Mouse (Mus musculus) forebrain, postnatal 0 days (tissue): ENCODE measurements at regions not wholly inside any gene's neighbourhood (a gene's known extent, or its start where the extent isn't known, plus 50 kb on each side); places are given as distances from the start of the nearest gene placed in this dataset.
A peak's percentile ranks its signal among the peaks of the same experiment; 100 is the strongest.

Experiments used
- ATAC-seq: fragments of 200-750 bp; cut with Nextera tagmentation; 2 replicates; pipeline ENCODE4 v1.8.0; 2017; ENCODE audit warnings: mild to moderate bottlenecking, moderate library complexity
- DNase-seq: peaks from one replicate; pipeline ENCODE4 v3.0.0-alpha.2; 2015
- H3K27ac ChIP-seq: fragments of 300-500 bp; sonication (generic); 2 replicates; pipeline ENCODE4 v1.5.1; 2014; ENCODE audit warnings: low read depth, mild to moderate bottlenecking, antibody characterized with exemption, low read length, moderate library complexity, mixed read lengths
- H3K27me3 ChIP-seq: fragments of 300-500 bp; sonication (generic); 2 replicates; pipeline ENCODE4 v1.6.1; 2014; ENCODE audit warnings: mild to moderate bottlenecking, low read length, mixed read lengths; ENCODE audit not compliant: insufficient read depth
- H3K36me3 ChIP-seq: fragments of 300-500 bp; sonication (generic); 2 replicates; pipeline ENCODE4 v1.6.1; 2014; ENCODE audit warnings: mild to moderate bottlenecking, moderate library complexity; ENCODE audit not compliant: insufficient read depth
- H3K4me1 ChIP-seq: fragments of 300-500 bp; sonication (generic); 2 replicates; pipeline ENCODE4 v1.6.1; 2014; ENCODE audit warnings: antibody characterized with exemption; ENCODE audit not compliant: insufficient read depth
- H3K4me2 ChIP-seq: fragments of 300-500 bp; sonication (generic); 2 replicates; pipeline ENCODE4 v1.6.1; 2014; ENCODE audit warnings: low read depth, mild to moderate bottlenecking, moderate library complexity
- H3K4me3 ChIP-seq: fragments of 300-500 bp; sonication (generic); 2 replicates; pipeline ENCODE4 v1.5.1; 2014; ENCODE audit warnings: low read depth, low read length, mixed read lengths
- H3K9ac ChIP-seq: fragments of 300-500 bp; sonication (generic); 2 replicates; pipeline ENCODE4 v1.6.1; 2014; ENCODE audit warnings: mild to moderate bottlenecking
- H3K9me3 ChIP-seq: fragments of 300-500 bp; sonication (generic); 2 replicates; pipeline ENCODE4 v1.6.1; 2016; ENCODE audit warnings: low read length
- CTCF ChIP-seq: sonication (generic); IDR thresholded peaks from 2 replicates; pipeline ENCODE4 v1.5.1; 2016; ENCODE audit warnings: antibody characterized with exemption, control low read depth, low read depth
- WGBS: fragments of 180-500 bp; shearing (Covaris S2); extraction: QIAGEN DNeasy Blood & Tissue Kit; methylation state at CpG from one replicate; pipeline ENCODE4 v1.1.7; 2014; 5-methylcytosine and 5-hydroxymethylcytosine counted together

DNA sequence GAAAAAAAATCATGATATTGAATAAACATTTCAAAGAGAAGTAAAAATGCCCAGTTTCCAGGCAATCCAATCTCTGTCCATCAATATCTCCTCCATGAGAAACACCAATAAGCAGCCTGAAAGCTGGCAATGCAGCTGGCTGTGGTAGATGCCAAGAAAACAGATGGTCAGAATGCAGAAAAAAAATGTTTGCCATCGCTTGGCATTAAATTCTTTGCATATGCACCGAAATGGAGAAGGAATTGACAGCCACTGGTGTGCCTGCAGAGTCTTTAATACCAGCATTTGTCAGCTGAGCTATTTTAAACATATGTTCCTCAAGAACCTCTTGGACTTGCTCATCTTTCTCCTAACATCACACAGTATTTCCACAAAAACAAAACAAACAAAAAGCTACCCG is 256.2 kb downstream of the Akain1 start:
- no peaks in the 10 kb centered on the region for H3K27me3 ChIP-seq
- 39% methylated on average over 3 of the region's 3 CpGs for WGBS
- ATAC-seq (peak; percentile 47), DNase-seq (peak; percentile 74)
- no peak overlapping the region for H3K4me2 ChIP-seq
- H3K4me3 ChIP-seq = no peak overlapping the region
- no peaks in the 10 kb centered on the region for H3K9me3 ChIP-seq
- peak overlapping the region; percentile 64; the same call in 1 of the 2 replicates for H3K27ac ChIP-seq
- TF ChIP-seq CTCF = no peak
- no peaks in the 10 kb centered on the region; the same call in 1 of the 2 replicates for H3K4me1 ChIP-seq
- no peaks in the 10 kb centered on the region for H3K36me3 ChIP-seq
- no peak overlapping the region for H3K9ac ChIP-seq

DNA sequence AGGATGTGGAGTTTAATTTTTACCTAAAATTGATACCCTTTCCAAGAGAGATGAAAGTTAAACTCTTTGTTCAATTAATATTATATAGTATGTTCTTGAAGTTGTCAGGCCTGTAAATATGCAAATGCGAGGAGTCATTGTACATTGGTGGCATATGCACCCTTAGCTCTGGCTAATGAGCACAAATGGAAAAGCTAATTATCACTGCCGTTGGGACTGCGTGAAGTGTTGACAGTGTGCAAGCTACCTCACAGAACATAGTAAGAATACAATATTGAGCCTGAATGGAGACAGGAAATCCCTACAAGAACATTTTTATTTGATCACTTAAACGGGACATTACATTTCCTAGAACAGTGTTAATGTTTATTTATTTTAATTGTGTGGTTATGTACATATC is 241.5 kb upstream of the Dlgap1 start:
- WGBS = 45% methylated on average over 4 of the region's 4 CpGs
- Histone ChIP-seq H3K36me3 (no peaks in the 10 kb centered on the region), H3K9ac (no peak overlapping the region), H3K4me2 (no peak overlapping the region), H3K9me3 (no peaks in the 10 kb centered on the region), H3K27ac (no peak overlapping the region), H3K27me3 (no peaks in the 10 kb centered on the region), H3K4me1 (no peaks in the 10 kb centered on the region), H3K4me3 (no peak overlapping the region)
- ATAC-seq (no peak), DNase-seq (no peak)
- TF ChIP-seq CTCF = no peak

DNA sequence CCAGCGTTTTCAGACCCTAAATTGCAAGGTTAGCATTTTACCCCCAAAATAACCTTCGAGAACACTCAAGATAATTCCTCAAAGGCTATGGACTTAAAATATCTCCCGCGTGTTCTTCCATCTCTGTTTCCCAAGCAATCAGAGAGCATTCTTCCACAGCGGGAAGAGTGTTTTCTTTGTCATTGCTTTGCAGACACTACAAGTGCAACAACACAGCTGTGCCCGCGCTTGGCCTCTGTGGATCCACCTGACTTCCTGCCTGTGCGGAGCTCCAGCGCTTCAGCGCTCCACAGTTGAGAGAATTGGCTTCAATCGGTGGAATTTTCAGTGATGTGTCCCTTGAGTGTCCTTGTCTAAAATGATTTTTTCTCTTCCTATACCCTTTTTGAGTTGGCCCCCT is 235.9 kb upstream of the Dlgap1 start:
- Histone ChIP-seq H3K27me3 (no peaks in the 10 kb centered on the region), H3K9me3 (no peaks in the 10 kb centered on the region), H3K36me3 (no peaks in the 10 kb centered on the region), H3K4me1 (no peaks in the 10 kb centered on the region), H3K4me2 (no peak overlapping the region), H3K9ac (no peak overlapping the region), H3K27ac (no peak overlapping the region), H3K4me3 (no peak overlapping the region)
- no peak for TF ChIP-seq CTCF
- ATAC-seq = peak; percentile 72
- 86% methylated on average over 11 of the region's 11 CpGs for WGBS
- peak; percentile 17 for DNase-seq

GRCm38 (mm10) chr17:69736379-69737096 is 232.3 kb upstream of the Dlgap1 start:
- no peak overlapping the region for H3K9ac ChIP-seq
- no peaks in the 10 kb centered on the region for H3K4me1 ChIP-seq
- DNase-seq = peak; percentile 42
- no peaks in the 10 kb centered on the region for H3K27me3 ChIP-seq
- ATAC-seq = peak; percentile 87
- no peak overlapping the region for H3K4me2 ChIP-seq
- H3K27ac ChIP-seq = no peak overlapping the region
- 32% methylated on average over 4 of the region's 4 CpGs for WGBS
- no peak overlapping the region for H3K4me3 ChIP-seq
- H3K36me3 ChIP-seq = no peaks in the 10 kb centered on the region
- TF ChIP-seq CTCF = no peak
- no peaks in the 10 kb centered on the region for H3K9me3 ChIP-seq

DNA sequence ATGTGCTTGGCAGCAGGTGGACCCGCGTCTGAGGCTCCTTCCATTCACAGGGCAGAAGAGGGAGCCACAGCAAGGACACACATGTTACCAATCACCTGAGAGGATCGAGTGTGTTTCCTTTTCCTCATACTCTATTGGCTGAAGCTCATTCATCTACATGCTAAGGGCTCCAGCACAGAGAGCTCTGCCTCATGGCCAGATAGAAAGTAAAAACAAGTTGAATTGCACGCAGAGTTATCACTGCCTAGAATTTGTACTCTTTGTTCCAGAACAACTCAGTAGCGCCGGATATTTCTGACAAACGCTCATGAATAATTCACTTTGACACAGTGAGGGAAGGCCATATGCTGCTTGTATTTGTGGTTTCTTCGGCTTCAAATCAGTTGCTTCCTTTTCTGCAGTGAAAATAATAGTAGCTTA is 199.9 kb upstream of the Dlgap1 start:
- 23% methylated on average over 8 of the region's 8 CpGs for WGBS
- Histone ChIP-seq H3K27me3 (no peaks in the 10 kb centered on the region), H3K4me2 (no peak overlapping the region), H3K9ac (no peak overlapping the region), H3K9me3 (no peaks in the 10 kb centered on the region), H3K4me1 (peaks cover 9% of the 10 kb centered on the region), H3K27ac (peak overlapping the region; percentile 75), H3K4me3 (no peak overlapping the region), H3K36me3 (no peaks in the 10 kb centered on the region)
- peak; percentile 88 for ATAC-seq
- TF ChIP-seq CTCF = no peak
- DNase-seq = peak; percentile 76

- peaks cover 9% of the 10 kb centered on the region for H3K4me1 ChIP-seq
- H3K9me3 ChIP-seq = no peaks in the 10 kb centered on the region
- H3K27me3 ChIP-seq = no peaks in the 10 kb centered on the region
- ATAC-seq (peak; percentile 72), DNase-seq (peak; percentile 65)
- H3K4me3 ChIP-seq = no peak overlapping the region
- no peak overlapping the region for H3K9ac ChIP-seq
- H3K27ac ChIP-seq = peak overlapping the region; percentile 75
- no peaks in the 10 kb centered on the region for H3K36me3 ChIP-seq
- 48% methylated on average over 4 of the region's 4 CpGs for WGBS
- H3K4me2 ChIP-seq = no peak overlapping the region
- no peak for TF ChIP-seq CTCF
Measured at GRCm38 (mm10) chr17:69770046-69770445, 198.8 kb upstream of the Dlgap1 start.

- H3K4me3 ChIP-seq = no peak overlapping the region
- WGBS = 60% methylated on average over 1 of the region's 1 CpGs
- no peaks in the 10 kb centered on the region for H3K9me3 ChIP-seq
- DNase-seq (no peak), ATAC-seq (no peak)
- no peak overlapping the region for H3K27ac ChIP-seq
- H3K27me3 ChIP-seq = no peaks in the 10 kb centered on the region
- H3K4me1 ChIP-seq = no peaks in the 10 kb centered on the region
- TF ChIP-seq CTCF = no peak
- no peaks in the 10 kb centered on the region for H3K36me3 ChIP-seq
- no peak overlapping the region for H3K9ac ChIP-seq
- H3K4me2 ChIP-seq = no peak overlapping the region
Measured at GRCm38 (mm10) chr17:69781201-69781600, 187.7 kb upstream of the Dlgap1 start.
